Mouse (Mus musculus): ENCODE results near the gene Itgb3bp.

The Itgb3bp gene

DNA sequence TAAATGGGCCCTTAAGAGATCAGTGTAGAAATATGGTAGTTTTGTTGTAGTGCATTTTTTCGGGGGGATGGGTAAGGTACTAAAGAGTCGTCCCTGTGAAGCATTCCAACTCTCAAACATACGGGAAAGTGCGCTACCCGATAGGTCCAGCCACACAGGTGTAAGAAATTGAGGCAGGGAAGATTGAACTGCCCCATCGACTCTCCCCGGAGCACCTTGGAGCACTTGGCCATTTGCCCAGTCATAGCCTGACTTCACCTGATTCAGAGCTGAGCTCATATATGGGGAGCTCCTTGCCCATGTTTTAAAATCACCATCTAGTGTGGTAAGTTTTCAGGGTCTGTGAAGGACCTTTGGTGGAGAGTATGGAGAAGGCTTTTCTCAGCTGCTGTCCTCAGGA is 5.2 kb upstream of the Itgb3bp start:
- in situ Hi-C loops (cut with MboI, MseI): loop anchor here (5.0 to 25.0 kb wide), 2 partner anchors 47 to 1023 kb away; partner anchors contain the start of gene Usp1

DNA sequence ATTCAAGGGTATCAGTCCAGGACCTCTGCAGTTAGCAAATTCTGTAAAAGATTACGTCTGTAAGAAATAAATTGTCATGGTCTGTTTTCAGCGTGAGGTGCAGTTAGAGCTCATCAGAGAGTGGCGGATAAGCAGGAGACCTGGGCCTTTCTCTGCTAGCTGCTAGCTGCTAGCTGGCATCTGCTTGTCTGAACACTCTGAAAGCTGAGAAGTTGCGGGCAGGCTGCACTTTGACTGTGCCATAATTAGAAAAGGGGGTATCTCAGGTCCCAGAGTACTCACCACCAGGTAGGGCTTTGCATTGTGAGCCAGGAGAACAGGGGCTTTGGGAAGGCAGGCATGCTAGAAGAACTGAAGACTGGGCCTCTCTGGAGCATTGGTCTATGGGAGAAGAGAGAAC is 2.2 kb upstream of the Itgb3bp start:
- in situ Hi-C loops (cut with MboI, MseI): loop anchor here (5.0 to 25.0 kb wide), 2 partner anchors 50 to 1020 kb away; partner anchors contain the start of gene Usp1

DNA sequence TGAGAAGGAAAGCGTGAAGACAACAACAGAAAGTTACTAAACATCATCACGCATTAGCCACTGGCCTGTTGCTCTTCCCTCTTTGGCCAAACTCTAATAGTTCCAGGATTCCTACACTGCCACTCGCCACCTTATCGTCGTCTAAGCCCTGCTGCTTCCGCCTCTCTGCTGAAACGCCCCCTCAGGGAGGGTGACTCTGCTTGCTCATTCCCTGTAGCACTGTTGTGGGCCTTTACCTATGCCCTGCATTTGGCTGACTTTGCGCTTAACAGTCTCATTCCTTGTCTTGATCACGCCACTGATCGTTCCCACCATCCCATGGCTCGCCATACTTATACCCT is 1.6 kb upstream of the Itgb3bp start:
- in situ Hi-C loops (cut with MboI, MseI): loop anchor here (5.0 to 25.0 kb wide), 2 partner anchors 51 to 1019 kb away; partner anchors contain the start of gene Usp1

GRCm38 (mm10) chr4:99930518-99931239 is 1.1 kb upstream of the Itgb3bp start:
- in situ Hi-C loops (cut with MboI, MseI): loop anchor here (5.0 to 25.0 kb wide), 2 partner anchors 52 to 1018 kb away; partner anchors contain the start of gene Usp1

DNA sequence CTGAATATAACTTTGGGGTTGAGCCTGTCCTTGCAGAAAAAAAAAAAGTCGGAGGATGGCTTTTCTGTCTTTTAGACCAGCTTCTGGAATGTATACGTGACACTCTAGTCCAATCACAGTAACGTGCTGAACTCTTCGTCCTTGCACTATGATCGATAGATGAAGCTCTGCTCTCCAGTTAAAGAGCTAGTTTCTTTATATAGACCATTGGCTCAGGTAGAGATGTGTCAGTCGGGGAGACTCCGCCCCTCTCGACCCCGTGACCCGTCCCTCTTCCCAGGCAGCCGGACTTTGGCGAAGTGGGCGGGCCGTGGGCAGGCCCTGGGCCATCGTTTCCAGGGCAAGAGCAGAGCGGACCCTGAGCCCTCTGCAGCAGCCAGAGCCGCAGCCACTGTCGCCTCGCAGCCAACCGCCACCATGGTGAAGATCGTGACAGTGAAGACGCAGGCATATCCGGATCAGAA is 432 bp downstream of the Itgb3bp start, which contains the start of gene Pgm1:
TSS of gene Pgm1 (plus strand) at position 266 of the 464 bp plus-strand sequence.
- in situ Hi-C loops (cut with MboI, MseI): loop anchor here (25.0 kb wide), 1 partner anchor 1017 kb away; the partner anchor contains the start of gene Usp1

- in situ Hi-C loops (cut with MboI, MseI): loop anchor here (25.0 kb wide), 1 partner anchor 1016 kb away; the partner anchor contains the start of gene Usp1
Observed at GRCm38 (mm10) chr4:99928521-99928920, 1.1 kb downstream of the Itgb3bp start.

DNA sequence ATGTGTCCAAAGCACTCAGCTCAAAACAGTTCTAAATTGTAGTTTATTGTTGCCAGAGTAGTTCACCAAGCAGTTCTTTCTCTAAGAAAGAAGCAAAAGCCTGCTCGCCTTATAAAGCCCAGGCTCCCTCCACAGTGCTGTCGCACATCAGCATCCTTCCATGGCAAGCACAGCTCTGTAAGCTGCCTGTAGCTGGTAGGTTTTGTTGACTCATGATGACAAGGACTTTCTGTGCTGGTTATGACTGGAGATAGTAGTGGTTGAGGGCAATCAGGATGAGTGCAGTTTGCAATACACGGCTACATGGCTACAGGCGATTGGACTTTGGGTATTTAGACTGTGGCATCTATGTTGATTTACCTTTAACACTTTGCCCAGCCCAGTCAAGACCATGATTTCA is 3.2 kb downstream of the Itgb3bp start:
- in situ Hi-C loops (cut with MboI, MseI): loop anchor here (25.0 kb wide), 1 partner anchor 1014 kb away; the partner anchor contains the start of gene Usp1

DNA sequence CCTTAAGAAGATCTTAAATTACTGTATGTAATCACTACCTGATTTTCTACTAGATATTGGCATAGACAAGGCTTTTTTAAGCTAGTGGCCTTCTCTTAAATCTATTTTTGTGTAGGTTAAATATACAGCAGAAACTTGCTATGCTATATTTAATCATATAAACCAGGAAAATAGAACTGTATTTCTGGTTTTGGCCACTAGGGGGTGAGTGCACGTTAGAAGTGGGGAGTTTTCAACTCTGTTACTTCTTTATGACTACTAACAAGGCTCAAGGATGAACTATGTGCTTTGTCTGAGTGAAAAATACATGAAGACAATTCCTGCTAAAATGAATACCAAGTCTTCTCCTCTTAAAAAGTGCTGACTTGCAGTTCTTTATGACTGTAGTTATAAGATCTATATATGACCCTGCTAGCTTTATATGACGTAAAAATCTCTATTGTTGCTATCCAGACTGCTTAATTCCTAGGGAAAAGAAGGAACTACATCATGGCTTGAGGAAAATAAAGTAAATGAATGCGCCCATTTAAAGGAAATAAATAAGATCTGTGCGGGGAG is 15.6 kb downstream of the Itgb3bp start:
- in situ Hi-C loops (cut with MboI, MseI): no loop called here

DNA sequence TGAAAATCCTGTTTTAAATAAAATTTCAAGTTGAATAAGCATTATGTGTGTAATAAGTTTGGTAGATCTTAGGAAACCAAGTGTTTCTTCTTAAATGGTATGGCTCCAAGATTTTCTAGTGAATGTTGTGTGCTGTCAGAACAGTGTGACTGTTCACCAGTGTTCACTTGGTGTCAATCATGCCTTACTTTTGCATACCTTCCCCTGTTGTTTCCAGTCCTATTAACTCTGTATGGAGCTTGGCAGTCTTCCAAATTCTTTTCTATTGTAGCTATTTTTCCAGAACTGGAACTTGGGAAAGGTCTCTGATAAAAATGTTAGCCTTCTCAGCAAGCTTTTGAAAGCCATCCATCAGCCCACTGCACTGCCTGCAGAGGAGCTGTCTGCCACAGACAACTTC is 47.2 kb downstream of the Itgb3bp start:
- in situ Hi-C loops (cut with MboI, MseI): loop anchor here (5.0 to 25.0 kb wide), 4 partner anchors 45 to 952 kb away; no protein-coding TSS in a partner anchor

DNA sequence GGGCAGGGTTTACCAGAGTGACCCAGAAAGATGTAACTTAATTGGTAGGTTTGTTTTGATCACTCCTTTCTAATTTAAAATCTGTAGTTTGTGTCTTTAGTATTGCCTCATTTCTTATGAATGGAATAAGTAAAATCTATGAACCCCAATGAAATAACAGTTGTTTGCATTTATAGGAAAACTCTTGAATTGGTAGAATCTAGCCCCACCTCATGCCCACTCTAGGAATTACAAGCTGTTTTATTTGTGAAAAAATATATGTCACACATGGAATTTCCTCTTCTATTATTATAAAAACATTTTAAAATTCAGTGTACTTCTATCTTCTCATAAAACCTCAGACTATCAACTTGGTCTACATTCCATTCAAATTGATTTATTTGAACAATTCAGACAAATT is 47.7 kb downstream of the Itgb3bp start:
- in situ Hi-C loops (cut with MboI, MseI): loop anchor here (5.0 to 25.0 kb wide), 4 partner anchors 45 to 953 kb away; no protein-coding TSS in a partner anchor

DNA sequence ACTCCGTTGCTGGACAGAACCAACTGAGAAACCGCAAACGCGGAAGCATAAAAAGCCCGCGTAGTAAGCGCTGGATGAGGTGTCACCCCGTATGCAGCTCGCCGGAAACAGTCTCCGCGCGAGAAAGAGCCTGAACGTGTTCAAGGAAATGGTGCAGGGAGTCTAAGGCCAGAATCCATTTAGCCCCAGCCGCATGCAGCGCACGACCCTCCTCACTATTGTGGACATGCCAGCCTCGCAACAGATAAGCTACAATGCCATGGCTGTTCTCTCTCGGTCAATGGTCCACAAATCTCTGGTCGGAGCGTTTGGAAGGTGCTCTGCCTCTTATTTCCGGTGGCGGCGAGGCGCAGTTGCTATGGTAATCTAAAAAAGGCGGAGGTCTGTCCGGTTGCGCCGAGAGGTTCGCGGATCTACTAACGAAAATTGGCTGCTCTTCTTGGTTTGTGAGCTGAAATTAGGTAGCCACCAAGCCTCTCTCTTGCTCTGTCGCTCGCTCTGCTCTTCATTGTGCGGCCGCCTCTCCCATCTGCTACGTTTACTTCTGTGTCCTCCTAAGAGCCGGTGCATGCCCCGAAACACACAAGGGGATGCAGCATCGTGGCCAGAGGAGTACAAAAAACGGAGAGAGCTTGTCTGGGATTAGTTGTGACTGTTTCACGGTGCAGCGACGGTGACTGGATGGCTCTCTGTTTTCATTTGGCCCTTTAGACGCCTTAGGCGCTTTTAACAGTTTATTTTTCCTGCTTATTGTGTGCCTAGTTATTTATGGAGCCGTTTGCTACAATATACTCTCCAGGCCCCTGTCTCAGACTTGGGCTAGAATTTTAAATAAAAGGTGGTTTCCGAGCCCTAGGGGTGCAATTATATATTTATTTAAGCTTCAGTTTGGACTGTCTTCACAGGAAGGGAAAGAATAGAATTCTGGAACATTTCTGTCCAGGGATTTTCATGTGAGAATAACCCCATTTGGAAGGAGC is 100.2 kb downstream of the Itgb3bp start, which contains the start of gene Efcab7:
TSS of gene Efcab7 (plus strand) at position 105 of the 980 bp plus-strand sequence.
- in situ Hi-C loops (cut with MboI, MseI): no loop called here

DNA sequence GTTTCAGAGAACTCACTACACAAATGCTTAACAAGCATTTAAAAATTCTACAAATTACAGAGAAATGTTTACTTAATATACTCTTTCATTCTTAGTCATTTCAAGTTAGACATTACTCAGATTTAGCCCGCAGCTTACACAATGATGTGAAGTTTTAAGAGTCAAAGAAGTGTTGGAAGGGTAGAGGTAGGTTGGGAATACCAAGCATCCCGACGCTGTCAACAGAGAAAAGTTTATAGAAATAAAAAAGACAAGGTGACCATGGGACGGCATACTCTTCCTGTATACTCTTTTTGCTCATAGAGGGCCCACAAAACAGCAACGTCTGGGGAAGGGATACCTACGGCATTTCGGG is 100.9 kb downstream of the Itgb3bp start:
- in situ Hi-C loops (cut with MboI, MseI): no loop called here

- in situ Hi-C loops (cut with MboI, MseI): no loop called here
Observed at GRCm38 (mm10) chr4:99828337-99828736, 101.3 kb downstream of the Itgb3bp start.

DNA sequence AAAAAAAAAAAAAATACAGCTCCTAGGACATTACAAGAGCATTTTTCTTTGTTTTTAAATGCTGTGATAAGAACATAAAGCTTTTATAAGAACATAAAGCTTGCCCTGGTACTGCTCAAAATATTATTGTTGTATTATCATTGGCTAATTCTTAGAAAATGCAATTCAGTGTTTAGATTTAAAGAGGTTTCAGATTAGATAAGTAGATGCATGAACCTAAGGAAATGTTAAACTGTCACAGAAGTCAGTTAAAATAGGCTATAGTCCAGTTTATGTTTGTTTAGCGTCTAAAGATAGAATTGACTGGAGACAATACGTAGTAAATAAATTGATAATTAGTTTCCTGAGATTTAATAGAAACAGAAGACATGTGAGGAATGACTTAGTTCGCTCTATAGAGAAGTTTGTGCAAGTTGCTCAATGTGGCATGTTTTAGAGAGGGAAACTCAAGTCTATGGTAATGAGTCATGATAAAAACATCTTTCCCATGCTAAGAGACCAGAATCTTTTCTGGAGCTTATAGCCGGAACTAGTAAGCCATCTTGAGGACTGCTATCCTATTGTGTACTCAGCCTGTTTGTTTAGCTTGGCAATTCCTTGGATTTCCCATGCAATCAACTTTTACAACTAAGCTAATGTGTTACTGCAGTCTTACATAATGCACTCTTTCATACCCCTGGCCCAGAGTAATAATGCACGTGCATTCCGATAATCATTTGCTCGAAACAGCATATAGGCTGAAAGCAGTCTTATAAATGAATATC is 112.7 kb downstream of the Itgb3bp start:
- in situ Hi-C loops (cut with MboI, MseI): no loop called here

DNA sequence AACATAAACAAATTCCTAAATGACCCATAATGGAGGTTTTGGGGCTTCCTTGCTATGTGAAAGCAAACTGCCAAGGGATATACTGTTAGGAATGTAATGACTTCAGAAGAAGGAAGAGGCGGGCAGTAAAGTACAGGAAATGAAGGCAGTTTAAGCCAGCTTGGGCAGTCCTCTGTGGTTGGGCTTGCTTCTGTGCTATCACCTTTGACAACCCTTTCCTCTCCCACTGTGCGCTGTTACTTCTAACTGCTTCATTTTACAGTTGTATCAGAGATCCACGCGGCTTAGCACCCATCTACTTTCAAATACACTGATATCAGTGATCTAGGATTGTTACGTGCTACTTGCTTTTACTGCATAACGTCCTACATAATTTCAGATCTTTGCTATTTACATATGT is 137.2 kb downstream of the Itgb3bp start:
- in situ Hi-C loops (cut with MboI, MseI): no loop called here

GRCm38 (mm10) chr4:99773041-99773440 is 156.6 kb downstream of the Itgb3bp start:
- in situ Hi-C loops (cut with MboI, MseI): no loop called here

- in situ Hi-C loops (cut with MboI, MseI): no loop called here
Observed at GRCm38 (mm10) chr4:99770555-99770954, 159.1 kb downstream of the Itgb3bp start.

GRCm38 (mm10) chr4:99766753-99767152 is 162.9 kb downstream of the Itgb3bp start:
- in situ Hi-C loops (cut with MboI, MseI): no loop called here

DNA sequence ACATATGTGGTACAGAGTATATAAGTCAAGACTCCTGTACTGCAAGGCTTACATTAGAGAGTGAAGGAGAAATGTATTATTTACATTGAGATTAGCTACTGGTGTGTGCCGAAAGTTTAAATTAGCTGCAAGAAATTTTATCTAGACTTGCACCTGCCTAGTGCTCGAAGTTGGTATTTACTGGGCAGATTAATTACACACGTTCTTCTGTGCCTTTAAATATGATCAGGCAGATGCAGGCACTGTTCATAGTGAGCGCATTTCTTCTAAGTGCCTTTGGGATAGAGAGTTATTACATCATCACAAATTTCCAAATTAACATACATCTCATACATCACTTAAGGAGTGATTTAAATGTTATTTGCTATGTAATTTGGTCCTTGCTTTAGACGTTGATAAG is 163.3 kb downstream of the Itgb3bp start:
- in situ Hi-C loops (cut with MboI, MseI): no loop called here

DNA sequence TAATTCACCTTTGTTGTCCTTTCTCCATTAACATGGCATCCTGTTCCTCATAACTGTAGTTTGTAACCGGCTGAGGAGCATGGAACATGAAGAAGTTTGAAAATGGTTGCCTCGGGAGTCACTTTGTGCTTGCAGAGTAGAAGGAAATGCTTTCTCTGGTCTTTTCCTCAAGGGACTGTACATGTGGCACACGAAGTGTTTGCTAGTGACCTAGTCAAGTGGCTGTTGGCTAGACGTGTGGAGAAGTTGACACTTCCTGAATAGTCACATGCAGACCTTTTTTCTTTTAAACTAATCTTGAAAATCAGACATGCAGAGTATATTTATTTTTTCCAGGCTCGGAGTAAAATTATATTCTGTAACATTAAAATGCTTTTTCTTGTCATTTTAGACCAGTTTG is 177.2 kb downstream of the Itgb3bp start:
- in situ Hi-C loops (cut with MboI, MseI): no loop called here

- in situ Hi-C loops (cut with MboI, MseI): no loop called here
Observed at GRCm38 (mm10) chr4:99739836-99740235, 189.8 kb downstream of the Itgb3bp start.
